Mouse (Mus musculus) G1E (cell line): ENCODE measurements around the gene Nup133.

Experiments used
- CTCF ChIP-seq: IDR thresholded peaks from 2 replicates; pipeline ENCODE4 v1.5.1; 2012; ENCODE audit warnings: low read depth, low read length, inconsistent platforms, mixed read lengths
- GATA1 ChIP-seq: IDR thresholded peaks from 2 replicates; pipeline ENCODE4 v1.6.1; 2012; ENCODE audit warnings: borderline replicate concordance, low read length, inconsistent platforms, mixed read lengths
- POLR2AphosphoS5 ChIP-seq: IDR thresholded peaks from 2 replicates; pipeline ENCODE4 v1.6.1; 2012; ENCODE audit warnings: low read depth, low read length, inconsistent platforms; ENCODE audit not compliant: insufficient replicate concordance

DNA sequence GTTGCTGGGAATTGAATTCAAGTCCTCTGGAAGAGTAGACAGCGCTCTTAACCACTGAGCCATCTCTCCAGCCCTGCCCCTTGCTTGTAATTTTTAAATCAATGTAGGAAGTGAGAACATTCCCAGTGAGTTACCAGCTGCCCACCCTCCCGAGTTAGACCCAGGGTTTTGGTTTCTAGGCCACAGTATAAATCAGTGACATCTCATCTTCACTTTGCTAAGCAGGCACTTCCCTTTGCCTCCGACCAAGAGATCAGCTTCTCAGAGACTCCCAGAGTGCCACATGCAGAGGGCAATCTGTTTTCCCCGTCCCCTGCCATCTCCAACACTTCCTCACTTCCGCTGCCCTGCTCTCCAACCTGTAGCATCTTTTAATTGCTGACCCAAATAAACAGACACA lies 50.5 kb downstream of the Nup133 start:
- TF ChIP-seq CTCF (no peak), GATA1 (no peak), POLR2AphosphoS5 (no peak)
